Mouse (Mus musculus): ENCODE data around the gene Hmox1. TPM values are rescaled to one million over a fixed set of nuclear protein-coding genes. Genes with fewer than 3 reads are reported as not detected.

Gene Hmox1
- 35.2 TPM for polyA plus RNA-seq (2014; fragmentation: Illumina TruSeq; extraction: RNeasy Lipid Tissue Mini Kit (QIAGEN cat#74804); ENCODE audit: insufficient read depth, low read depth, low replicate concordance)

DNA sequence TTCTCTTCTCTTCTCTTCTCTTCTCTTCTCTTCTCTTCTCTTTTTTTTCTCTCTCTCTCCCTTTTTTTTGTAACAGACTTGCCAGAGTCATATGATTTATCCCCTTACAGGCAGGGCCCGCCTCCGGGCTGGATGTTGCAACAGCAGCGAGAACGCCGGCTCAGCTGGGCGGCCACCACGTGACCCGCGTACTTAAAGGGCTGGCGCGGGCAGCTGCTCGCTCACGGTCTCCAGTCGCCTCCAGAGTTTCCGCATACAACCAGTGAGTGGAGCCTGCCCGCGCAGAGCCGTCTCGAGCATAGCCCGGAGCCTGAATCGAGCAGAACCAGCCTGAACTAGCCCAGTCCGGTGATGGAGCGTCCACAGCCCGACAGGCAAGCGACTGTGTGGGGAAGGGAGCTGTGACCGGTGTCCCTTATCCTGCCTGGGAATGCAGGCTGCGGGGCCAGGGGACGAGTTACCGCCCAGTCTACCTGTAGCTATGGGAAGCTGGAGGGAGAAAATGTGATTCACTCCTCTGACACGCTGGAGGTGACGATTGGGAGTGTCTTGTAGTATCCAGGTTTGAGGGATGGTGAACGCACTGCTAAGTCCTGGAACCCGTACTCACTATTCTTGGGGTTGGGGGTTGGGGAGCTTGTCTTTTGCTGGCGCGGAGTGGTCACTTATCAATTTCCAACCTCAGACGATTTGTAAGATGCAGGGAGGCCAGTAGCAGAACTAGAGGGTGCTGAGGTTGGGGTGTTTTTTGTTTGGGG lies at the start of gene Hmox1:
TSS of gene Hmox1 (plus strand) at position 223 of the 758 bp plus-strand sequence.

DNA sequence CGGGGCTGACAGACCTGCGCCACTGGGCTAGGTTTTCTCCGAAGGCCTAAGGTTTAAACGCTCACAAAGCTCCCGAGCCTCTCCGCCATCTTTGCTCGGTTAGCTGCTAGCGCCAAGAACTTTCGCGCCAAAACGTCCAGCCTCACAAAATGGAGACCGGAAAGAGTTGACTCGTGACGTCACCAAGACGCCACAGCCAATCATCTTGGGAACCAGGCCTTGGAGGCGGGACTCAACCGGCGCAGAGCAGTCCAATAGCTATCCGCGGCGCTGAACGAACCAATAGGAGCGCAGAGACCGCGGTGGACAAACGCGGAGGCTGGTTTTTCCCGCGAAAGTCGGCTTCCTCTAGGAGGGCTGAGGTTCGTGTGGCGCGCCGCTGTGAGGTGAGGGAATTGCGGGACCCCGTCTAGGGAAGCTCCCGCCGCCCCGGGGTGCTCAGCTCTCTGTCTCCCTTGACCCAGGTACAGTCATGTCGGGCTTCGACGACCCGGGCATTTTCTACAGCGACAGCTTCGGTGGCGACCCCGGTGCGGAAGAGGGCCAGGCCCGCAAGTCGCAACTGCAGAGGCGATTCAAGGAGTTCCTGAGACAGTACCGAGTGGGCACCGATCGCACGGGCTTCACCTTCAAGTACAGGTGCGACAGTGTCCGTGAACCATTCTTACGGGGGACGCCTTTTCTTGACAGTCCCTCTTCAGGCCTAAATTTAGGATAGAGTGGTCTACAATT lies 16.0 kb downstream of the Hmox1 start, which contains the start of gene Mcm5:
TSS of gene Mcm5 (plus strand) at position 334 of the 732 bp plus-strand sequence.

Other genes with a start within 250 kb of the Hmox1 start
- gene Isx, start 220.4 kb upstream of the Hmox1 start, polyA plus RNA-seq (2014; fragmentation: Illumina TruSeq; extraction: RNeasy Lipid Tissue Mini Kit (QIAGEN cat#74804); ENCODE audit: insufficient read depth, low read depth, low replicate concordance), result not detected
- gene Hmgxb4, start 100.3 kb upstream of the Hmox1 start, polyA plus RNA-seq (2014; fragmentation: Illumina TruSeq; extraction: RNeasy Lipid Tissue Mini Kit (QIAGEN cat#74804); ENCODE audit: insufficient read depth, low read depth, low replicate concordance), result 10.1 TPM
- gene Tom1, start 59.9 kb upstream of the Hmox1 start, polyA plus RNA-seq (2014; fragmentation: Illumina TruSeq; extraction: RNeasy Lipid Tissue Mini Kit (QIAGEN cat#74804); ENCODE audit: insufficient read depth, low read depth, low replicate concordance), result 19.6 TPM
- gene Mcm5, start 15.9 kb downstream of the Hmox1 start, polyA plus RNA-seq (2014; fragmentation: Illumina TruSeq; extraction: RNeasy Lipid Tissue Mini Kit (QIAGEN cat#74804); ENCODE audit: insufficient read depth, low read depth, low replicate concordance), result 5.2 TPM
- gene Rasd2, start 120.3 kb downstream of the Hmox1 start, polyA plus RNA-seq (2014; fragmentation: Illumina TruSeq; extraction: RNeasy Lipid Tissue Mini Kit (QIAGEN cat#74804); ENCODE audit: insufficient read depth, low read depth, low replicate concordance), result 1.5 TPM

Measured in lung, adult 10 weeks (tissue).